Mouse (Mus musculus) kidney, adult 2 months (tissue): ENCODE measurements around the gene Akt2.

Experiments used
- CTCF ChIP-seq: fragments of 200-500 bp; conservative IDR thresholded peaks from 2 replicates; pipeline ENCODE4 v1.5.1; 2011; ENCODE audit warnings: low read depth, mild to moderate bottlenecking, control low read depth, low read length, moderate library complexity, mixed read lengths; ENCODE audit not compliant: insufficient read depth, insufficient read length
- POLR2A ChIP-seq: fragments of 200-500 bp; IDR thresholded peaks from one replicate; pipeline ENCODE4 v1.6.1; 2011; ENCODE audit warnings: low read depth, low read length, control low read depth

- TF ChIP-seq CTCF, result no peak
- TF ChIP-seq POLR2A, result no peak
Measured at GRCm38 (mm10) chr7:27602835-27603234, 11.5 kb downstream of the Akt2 start.
